Mouse (Mus musculus) right cerebral cortex, adult 18-20 months (tissue): Measurements from ENCODE around the gene Ift172.

ENCODE experiments used
- DNase-seq: peaks from one replicate; pipeline ENCODE4 v3.0.0; 2022; ENCODE audit warnings: mixed read lengths

Ift172 gene

DNA sequence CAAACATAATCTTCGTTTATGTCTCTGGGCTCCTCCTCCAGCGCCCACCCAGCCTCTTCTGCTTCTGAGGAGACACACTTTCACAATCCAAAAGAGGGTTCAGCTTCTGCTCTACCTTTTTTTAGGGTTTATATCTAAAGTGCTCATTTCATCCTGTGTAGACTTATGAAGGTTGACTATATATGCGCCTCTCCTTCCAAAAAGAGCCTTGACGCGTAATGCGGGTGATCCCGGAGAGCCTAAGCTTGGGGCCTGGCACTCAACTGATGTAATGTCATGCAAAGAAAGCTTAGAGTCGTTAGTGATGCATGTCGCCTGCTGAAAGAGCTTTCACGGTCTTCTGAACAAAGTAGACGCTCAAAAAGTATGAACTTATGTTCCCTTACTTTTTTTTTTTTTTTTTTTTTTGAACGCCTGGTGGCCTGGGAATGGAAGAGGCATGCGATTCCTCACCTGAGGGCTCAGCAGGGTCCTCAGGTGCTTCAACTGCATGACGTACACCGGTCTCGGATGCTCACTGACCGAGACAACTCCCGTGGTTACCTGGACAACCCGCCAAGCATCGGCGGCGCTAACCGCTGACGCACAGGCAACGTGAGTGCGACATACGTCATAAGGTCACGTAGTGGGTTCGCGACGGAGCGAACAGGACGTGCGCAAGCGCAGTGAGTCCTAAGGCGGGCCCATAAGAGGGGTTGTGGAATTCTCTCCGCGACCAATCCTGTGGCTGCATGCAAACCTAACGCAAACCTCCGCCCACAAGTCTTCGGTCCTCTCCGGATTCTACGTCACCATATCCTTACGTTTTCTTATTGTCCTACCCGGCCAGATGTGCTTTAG is at the start of gene Ift172:
Gene Ift172 (minus strand): TSS at position 596 of the 840 bp plus-strand sequence.
- peak; percentile 98 for DNase-seq

- peak; percentile 67 for DNase-seq
These were observed 37.3 kb upstream of the Ift172 start for GRCm38 (mm10) chr5:31328255-31328654.

DNA sequence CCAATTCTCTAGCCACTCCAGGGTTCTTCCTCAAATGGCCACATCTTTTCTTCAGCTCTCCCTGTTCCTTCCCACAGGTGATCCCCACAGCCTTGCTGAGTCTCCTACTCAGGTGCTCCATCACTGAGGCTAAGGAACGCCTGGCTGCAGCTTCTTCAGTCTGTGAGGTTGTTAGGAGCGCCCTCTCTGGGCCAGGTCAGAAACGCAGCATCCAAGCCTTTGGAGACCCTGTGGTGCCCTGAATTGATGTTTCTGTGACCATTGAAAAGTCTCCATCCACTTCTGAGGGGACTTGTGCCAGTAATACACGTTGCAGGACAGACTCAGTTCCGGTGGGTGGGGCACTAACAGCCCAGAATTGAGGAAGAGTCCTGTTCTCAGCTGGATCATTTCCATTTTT is 35.9 kb upstream of the Ift172 start:
- peak; percentile 3 for DNase-seq

DNA sequence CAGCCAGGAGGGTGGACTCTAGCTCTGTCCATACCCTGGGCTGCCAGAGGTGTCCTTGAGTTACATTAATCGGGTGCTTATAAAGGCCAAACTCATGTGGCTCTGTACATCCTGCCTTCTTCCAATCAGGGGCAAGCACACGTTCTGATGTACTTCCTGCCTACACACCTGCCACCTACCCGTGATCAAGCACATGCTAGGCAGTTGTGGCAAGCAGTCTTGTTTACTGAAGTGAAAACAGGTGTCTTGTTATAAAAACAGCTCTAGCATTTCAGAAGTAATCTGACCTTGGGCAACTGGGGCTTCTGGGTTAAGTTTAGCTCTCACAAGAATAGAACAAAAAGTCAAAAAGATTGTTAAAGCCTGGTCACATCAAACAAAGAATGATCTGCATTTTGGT is 33.2 kb upstream of the Ift172 start:
- no peak for DNase-seq

- DNase-seq: no peak
These were observed 31.9 kb upstream of the Ift172 start for GRCm38 (mm10) chr5:31322776-31323175.

- DNase-seq: no peak
These were observed 21.9 kb upstream of the Ift172 start for GRCm38 (mm10) chr5:31312806-31313205.

DNA sequence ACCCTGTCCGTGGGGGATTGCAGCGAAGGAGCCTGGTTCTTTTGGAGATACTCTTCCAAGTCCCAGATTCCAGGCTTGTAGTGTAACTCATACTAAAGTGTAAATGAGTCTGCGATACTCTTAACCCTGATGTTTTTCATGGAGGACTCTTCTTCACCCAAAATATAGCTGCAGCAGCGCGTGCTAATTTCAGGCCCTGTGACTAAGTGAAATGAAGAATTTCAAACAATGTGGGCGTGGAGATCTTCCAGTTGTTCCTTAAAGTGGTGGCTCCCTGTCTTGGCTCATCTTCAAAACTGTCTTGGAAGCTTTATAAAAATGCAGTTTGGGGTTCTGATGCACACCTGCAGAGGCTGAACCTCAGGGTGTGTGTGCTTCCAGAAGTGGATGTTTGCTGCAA is 12.2 kb upstream of the Ift172 start:
- DNase-seq: peak; percentile 59

DNA sequence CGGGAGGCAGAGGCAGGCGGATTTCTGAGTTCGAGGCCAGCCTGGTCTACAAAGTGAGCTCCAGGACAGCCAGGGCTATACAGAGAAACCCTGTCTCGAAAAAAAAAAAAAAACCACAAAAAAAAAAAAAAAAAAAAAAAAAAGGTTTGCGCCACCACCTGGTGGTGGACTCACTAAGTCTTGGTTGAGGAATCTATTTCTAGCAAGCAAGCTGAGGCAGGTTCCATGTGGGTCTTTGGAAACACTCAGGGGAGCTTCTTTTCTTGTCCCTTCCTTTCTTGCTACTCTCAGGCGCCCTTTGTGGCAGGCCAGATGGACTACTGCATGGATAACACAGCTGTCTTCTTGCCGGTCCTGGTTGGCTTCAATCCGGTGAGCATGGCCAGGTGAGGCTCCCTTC is 10.9 kb upstream of the Ift172 start:
- no peak for DNase-seq

DNA sequence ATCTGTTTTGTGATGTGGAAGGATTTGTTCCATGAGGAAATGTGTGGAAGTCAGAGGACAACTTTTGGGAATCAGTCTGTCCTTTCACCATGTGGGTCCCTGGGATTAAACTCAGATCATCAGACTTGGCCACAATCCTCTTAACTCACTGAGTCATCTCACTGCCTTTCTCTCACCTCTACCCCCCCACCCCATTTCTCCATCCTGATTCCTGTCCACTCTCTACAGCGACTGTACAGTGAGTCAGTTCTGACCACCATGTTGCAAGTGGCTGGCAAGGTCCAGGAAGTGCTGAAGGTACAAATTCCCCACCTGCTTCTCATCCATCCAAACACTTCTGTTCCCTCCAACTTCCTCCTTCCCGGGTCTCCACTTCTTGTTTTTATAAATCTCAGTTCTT is 7.6 kb upstream of the Ift172 start:
- no peak for DNase-seq

DNA sequence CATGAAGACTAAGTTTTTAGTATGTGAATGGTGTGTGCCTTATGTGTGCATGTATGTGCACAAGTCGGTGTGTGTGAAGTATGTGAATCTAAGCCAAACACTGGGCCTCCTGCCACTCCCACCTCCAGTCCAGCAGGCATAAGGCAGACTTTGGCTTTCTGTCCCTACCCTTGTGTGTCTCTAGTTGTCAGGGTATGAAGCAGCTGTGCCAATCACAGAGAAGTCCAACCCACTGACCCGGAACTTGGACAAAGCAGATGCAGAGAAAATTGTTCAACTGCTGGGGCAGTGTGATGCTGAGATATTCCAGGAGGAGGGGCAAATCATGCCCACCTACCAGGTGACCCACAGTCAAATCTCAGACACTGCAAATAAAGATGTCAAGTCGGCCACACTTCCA is 7.1 kb upstream of the Ift172 start:
- no peak for DNase-seq

- DNase-seq: no peak
These were observed 6.3 kb upstream of the Ift172 start, which contains the start of gene Gckr for GRCm38 (mm10) chr5:31297047-31297757. TSS of gene Gckr (plus strand) at chr5:31297443.

GRCm38 (mm10) chr5:31295606-31296141 is 4.8 kb upstream of the Ift172 start, which contains the start of gene Fndc4:
TSS of gene Fndc4 (minus strand) at chr5:31296080.
- DNase-seq: peak; percentile 48

GRCm38 (mm10) chr5:31294964-31295605 is 4.2 kb upstream of the Ift172 start:
- no peak for DNase-seq

DNA sequence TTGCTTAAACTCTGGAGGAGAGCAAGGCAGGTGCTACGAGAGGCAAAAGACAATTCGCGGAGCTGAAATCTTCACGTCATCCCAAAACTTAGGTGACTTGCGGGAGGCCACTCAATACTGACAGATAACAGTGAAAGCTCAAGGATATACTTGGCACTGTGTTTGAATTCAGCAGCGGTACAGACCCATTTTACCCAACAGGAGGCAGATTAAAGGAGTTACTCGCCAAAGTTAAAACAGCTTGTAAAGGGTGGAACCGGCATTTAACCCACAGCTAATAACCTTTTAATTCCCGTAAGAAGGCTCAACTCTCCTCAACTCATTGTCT is 409 bp upstream of the Ift172 start:
- no peak for DNase-seq

DNA sequence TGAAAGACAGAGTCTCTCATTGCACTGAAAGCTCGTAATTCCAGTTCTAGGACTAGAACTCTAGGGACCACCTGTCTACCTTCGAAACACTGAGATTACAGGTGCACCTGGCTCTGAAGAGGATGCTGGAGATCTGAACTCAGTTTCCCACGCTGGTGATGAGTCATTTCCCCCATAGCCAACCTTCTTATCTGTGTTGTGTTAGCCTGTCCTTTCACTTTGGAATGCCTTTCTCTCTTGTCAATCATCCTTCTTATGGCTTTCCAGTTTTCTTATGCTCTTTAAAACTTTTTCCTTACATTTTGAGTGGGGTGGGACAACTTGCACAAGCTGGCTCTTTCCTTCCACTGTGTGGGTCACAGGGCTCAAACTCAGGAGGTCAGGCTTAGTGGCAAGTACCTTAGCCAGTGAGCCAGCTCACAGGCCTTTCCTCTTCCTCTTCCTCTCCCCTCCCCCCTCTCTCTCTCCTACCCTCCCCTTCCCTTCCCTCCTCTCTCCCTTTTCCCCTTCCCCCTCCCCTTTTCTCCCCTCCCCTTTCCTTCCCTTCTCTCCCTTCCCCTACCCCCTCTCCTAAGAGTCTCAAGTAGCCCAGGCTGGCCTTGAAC is 1.2 kb downstream of the Ift172 start:
- DNase-seq: no peak

DNA sequence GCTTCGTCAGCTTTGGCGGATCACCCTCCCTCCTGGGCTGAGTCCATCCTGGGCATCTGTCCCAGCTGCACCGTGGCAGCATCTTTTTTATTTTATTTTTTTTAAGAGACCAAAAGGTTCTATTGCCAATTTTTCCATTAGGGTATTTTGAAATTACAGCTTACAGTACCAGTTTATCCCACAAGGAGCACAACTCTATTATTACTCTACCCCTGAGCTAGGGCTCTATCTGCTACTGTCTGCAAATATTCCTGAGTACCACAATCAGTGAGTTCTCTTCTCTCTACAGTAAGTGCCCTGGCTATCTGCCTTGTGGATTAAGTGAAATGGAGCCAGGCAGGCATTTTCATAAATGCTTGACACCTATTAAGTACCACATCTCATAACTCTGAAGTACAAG is 2.3 kb downstream of the Ift172 start:
- DNase-seq: no peak

GRCm38 (mm10) chr5:31288225-31288624 is 2.7 kb downstream of the Ift172 start:
- no peak for DNase-seq

DNA sequence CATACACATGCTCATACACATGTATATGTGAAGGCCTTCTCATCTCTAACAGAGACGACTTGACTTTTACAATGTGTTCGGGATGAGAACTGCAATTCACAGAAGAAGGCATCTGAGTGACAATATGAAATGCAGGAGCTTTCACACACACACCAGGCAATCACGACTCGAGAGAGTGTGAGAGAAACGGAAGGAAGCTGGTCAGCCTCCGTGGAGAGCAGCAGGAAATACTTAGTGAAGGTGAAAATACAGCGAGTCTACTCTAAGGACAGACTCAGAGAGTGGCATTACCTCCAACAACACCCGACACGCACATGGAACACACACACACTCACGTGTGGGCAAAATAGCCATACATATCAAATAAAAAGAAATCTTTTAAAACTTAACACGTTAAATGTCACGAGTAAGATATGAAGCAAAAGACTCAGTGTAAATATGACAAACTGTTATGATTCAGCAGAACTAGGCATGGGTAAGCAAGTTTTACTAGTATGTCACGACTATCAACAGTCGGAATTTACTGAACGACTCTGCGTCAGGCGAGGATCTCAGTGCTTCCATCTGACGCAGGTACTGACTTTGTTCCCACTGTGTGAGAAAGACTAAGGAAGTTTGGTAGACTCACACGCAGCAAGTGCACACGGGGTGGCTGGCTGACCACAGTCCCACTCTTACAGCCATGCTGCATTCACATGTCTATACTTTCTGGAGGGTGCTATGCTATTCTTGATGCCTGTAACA is 11.5 kb downstream of the Ift172 start:
- DNase-seq: no peak

DNA sequence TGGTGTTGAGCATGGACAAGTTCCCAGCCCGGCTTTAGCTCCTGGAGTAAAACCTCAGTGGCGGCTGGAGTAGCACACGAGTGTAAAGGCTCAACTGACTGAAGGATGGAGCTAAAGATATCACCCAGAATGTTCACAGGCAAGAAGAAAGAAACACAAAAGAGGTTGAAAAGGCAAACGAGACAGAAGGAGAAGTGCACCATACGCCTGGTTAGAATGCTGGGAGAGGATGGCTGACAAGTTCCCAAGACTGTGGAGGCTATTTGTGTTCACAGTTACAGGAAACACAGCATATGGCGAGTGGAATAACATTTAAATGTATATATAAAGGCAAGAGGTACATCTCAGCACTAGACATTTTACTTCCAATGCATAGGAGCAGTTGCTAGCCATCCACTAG is 17.9 kb downstream of the Ift172 start:
- DNase-seq: no peak

- DNase-seq: no peak
These were observed 23.2 kb downstream of the Ift172 start for GRCm38 (mm10) chr5:31267686-31268085.

DNA sequence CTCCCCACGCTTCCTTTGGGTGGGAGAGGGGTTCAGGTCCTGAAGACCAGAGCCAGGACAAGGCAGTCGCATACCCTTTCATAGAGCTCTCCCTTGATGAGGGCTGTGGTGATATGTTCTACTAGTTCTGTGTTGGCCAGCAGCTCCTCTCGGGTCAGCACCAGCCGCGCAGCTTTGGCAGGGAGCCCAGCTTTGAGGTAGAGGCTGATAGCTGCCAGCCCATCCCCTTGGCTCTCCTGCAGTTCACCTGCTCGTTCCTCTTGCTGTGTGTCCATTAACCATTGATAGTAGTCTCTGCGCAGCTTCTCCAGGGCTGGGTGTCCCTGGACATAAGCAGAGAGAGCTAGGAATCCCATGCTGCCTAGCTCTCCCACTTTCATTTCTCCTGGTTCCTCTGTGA is 24.8 kb downstream of the Ift172 start:
- no peak for DNase-seq

DNA sequence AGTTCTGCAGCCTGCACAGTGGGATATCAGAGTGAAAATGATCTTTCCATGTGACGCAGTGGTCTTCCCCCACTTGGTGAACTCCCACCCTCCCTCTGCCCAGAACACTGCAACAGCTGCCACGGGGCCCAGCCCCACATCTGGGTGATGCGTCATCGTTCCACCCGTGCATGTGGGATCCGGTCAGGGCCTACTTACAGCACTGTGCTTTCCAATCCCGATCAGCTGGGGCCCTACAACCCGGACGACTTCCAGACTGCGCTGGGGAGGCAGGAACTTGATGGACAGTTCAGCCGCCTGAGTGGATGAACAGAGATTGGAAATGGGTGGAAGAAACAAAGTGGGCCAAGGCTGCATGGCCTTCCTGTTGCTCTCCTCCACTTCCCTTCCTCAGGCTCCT is 33.3 kb downstream of the Ift172 start:
- no peak for DNase-seq
